Mouse (Mus musculus): Measurements from ENCODE around the gene Cxcr5. TPM values are rescaled to one million over a fixed set of nuclear protein-coding genes. Genes with fewer than 3 reads are reported as not detected.

The Cxcr5 gene
- polyA plus RNA-seq, 1 experiment from 2014 or later: 0.09 TPM

DNA sequence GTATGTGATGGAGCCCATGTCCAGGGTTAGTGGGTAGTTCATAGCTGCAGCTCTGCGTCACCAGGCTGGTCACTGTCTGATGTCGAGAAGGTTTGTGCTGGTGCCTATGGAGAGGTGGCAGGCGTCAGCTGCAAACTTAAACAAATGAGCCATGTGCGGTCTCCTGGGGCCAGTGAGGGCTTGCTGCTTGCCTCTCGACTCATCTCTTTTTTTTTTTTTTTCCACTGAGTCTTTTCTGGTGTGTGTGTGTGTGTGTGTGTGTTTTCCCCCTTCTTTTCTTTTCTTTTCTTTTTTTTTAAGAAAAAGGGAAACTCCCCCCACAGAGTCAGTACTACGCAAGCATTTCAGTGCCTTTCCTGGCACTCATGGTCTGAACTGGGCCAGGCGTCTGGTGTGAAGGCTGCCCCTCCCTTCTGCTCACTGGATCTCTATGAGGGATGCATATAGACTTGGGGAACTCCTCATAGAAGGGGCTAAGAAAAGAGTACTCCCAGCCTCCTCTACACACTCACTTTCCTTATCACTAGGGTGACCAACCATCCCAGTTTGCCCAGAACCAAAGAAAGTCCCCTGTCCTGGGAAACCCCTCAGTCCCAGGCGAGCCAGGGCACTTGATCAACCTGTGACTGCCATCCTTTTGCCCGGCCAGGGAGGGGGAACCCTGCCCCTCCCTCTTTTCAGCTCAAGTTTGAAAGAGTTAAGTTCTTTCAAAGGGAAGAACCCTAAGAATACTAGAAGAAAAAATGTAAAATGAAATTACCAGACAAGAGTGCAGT is 35.2 kb downstream of the Cxcr5 start:
- Histone ChIP-seq H3K9me3 (peaks cover 2% of the 10 kb centered on the region; the same call in 1 of the 2 replicates), H3K27me3 (no peaks in the 10 kb centered on the region), H3K36me3 (no peaks in the 10 kb centered on the region), H3K4me1 (no peaks in the 10 kb centered on the region), H3K27ac (no peak overlapping the region), H3K9ac (no peak overlapping the region), H3K4me3 (no peak overlapping the region), H3K4me2 (replicated peaks) (no peak overlapping the region)
- ATAC-seq (ENCODE audit: low FRiP score, low read depth): no peak
- 60% methylated on average over 9 of the region's 9 CpGs for WGBS

DNA sequence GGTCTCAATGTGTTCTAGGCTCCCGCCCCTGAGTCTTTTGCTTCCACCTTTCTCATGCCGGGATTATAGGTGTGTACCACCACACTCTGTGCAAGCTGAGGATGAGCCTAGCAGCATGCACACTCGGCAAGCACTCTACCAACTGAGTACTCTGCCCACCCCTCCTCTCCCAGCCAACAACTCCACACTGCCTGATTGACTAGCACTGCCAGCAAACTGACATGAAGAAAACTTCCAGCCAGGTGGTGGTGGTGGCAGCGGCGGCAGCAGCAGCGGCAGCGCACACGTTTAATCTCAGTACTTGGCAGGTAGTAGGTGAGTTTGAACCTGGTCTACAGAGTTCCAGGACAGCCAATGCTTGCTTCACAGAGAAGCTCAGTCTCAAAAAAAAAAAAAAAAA is 36.1 kb downstream of the Cxcr5 start:
- Histone ChIP-seq H3K9me3 (no peaks in the 10 kb centered on the region), H3K9ac (no peak overlapping the region), H3K4me1 (no peaks in the 10 kb centered on the region), H3K4me3 (no peak overlapping the region), H3K36me3 (no peaks in the 10 kb centered on the region), H3K27me3 (no peaks in the 10 kb centered on the region), H3K4me2 (replicated peaks) (no peak overlapping the region), H3K27ac (no peak overlapping the region)
- WGBS: 86% methylated on average over 8 of the region's 8 CpGs
- ATAC-seq (ENCODE audit: low FRiP score, low read depth): no peak

DNA sequence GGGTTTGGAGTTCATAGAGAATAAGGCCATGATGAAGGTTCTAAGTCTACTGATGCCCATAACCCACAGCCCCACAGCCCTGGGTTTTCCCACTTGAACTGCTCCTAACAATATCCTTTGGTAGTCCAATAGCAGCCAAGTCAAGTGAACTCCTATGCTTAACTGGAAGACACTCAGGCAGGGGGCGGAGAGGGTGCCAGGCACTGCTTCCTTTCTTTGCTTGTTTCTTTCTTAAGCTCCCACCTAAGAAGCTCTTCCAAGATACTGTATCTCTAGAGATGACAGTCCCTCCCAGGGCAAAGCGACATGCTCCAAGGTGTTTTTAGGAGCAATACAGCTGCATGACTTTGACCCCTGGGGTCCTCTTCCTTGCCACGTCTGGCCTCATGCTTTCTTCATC is 36.7 kb downstream of the Cxcr5 start:
- no peak overlapping the region for H3K27ac ChIP-seq
- WGBS: 75% methylated on average over 3 of the region's 3 CpGs
- H3K9ac ChIP-seq: no peak overlapping the region
- H3K9me3 ChIP-seq: no peaks in the 10 kb centered on the region
- no peak for ATAC-seq (ENCODE audit: low FRiP score, low read depth)
- no peaks in the 10 kb centered on the region for H3K4me1 ChIP-seq
- no peak overlapping the region for H3K4me2 ChIP-seq (replicated peaks)
- H3K36me3 ChIP-seq: no peaks in the 10 kb centered on the region
- H3K27me3 ChIP-seq: no peaks in the 10 kb centered on the region
- H3K4me3 ChIP-seq: no peak overlapping the region

DNA sequence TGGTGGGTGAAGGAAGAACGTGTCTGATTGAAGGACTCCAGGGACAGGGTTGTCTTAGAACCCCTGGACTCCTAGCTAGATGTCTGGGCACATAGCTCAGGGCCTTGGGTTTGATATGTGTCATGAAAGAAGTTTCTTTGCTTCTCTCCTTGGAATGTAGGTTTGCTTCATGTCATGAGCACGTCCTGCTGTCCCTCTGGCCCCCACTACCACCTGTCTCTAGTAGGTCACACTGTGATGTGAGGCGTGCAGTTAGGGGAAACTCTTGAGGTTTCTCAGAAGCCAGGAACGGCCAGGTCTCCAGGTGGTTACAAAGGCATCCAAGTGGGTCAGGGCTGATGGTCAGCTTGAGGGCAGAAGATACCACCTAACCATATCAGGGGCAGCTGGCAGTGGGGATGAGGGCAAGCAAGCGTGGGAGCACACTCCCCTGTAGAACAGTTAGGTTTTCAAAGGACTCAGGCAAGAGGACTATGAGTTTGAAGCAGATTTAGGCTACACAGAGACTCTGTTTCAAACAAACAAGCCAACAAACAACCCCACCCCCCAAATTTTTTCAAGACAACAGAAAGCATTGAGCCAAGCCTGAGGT is 37.3 kb downstream of the Cxcr5 start:
- no peaks in the 10 kb centered on the region for H3K4me1 ChIP-seq
- H3K9ac ChIP-seq: no peak overlapping the region
- no peaks in the 10 kb centered on the region for H3K36me3 ChIP-seq
- H3K4me2 ChIP-seq (replicated peaks): no peak overlapping the region
- no peak overlapping the region for H3K27ac ChIP-seq
- H3K4me3 ChIP-seq: no peak overlapping the region
- WGBS: 75% methylated on average over 5 of the region's 5 CpGs
- H3K27me3 ChIP-seq: no peaks in the 10 kb centered on the region
- H3K9me3 ChIP-seq: no peaks in the 10 kb centered on the region
- no peak for ATAC-seq (ENCODE audit: low FRiP score, low read depth)

DNA sequence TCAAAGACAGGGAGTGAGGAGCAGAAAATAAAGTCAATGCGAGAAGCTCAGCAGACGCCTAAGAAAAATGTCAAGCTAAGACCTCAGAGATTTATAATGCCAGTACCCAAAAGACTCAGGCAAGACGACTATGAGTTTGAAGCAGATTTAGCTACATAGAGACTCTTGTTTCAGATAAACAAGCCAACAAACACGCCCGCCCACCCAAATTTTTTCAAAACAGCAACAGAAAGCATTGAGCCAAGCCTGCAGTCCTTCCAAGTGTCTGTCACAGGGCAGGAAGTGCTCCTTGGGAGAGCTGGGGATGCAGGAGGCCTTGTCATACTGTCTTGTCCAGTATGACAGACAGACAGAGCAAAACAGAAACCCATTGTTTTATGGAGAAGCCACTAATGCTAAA is 38.0 kb downstream of the Cxcr5 start:
- 72% methylated on average over 5 of the region's 5 CpGs for WGBS
- Histone ChIP-seq H3K4me3 (no peak overlapping the region), H3K27me3 (no peaks in the 10 kb centered on the region), H3K36me3 (no peaks in the 10 kb centered on the region), H3K9me3 (no peaks in the 10 kb centered on the region), H3K9ac (no peak overlapping the region), H3K4me2 (replicated peaks) (no peak overlapping the region), H3K4me1 (no peaks in the 10 kb centered on the region), H3K27ac (no peak overlapping the region)
- ATAC-seq (ENCODE audit: low FRiP score, low read depth): no peak

DNA sequence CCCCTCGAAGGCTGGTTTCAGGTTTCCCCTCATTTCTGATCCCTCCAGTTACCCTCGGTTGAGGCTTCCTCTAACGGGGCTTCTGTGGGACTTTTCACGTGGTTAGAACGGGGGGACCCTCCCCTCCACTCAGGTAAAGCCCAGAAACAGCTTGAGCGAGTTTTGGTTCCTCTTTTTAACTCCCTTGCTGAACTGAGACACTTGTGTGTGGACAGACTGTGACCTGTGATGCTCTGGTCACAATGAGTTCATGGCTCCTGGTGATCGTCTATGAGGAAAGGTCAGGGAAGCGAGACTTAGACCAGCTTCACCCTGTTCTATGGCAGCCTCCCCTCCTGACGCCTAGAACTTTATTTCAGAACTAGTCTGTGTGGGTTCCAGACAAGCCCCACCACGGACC is 39.8 kb downstream of the Cxcr5 start:
- WGBS: 77% methylated on average over 10 of the region's 10 CpGs
- no peak overlapping the region for H3K9ac ChIP-seq
- H3K9me3 ChIP-seq: no peaks in the 10 kb centered on the region
- H3K4me1 ChIP-seq: no peaks in the 10 kb centered on the region
- H3K36me3 ChIP-seq: no peaks in the 10 kb centered on the region
- no peaks in the 10 kb centered on the region for H3K27me3 ChIP-seq
- no peak overlapping the region for H3K4me2 ChIP-seq (replicated peaks)
- no peak for ATAC-seq (ENCODE audit: low FRiP score, low read depth)
- H3K27ac ChIP-seq: no peak overlapping the region
- H3K4me3 ChIP-seq: no peak overlapping the region

DNA sequence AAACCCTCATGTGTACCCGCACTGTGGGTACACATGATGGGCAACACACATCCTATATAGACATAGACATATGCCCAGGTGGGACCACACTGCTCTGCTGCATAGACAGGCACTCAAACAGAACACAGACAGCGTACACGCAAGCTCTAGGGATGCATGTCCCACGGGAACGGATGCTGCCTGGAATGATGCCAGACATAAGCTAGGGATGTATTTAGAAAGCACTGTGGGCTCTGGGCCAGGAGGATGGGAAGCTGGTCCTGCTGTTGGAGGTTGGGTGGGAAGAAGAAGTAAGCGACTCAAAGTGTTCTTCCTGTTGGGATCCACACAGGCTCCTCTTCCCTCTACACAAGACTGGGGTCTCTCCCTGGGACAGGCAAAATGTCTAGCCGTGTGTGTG is 43.6 kb downstream of the Cxcr5 start:
- Histone ChIP-seq H3K27ac (no peak overlapping the region), H3K27me3 (no peaks in the 10 kb centered on the region), H3K36me3 (no peaks in the 10 kb centered on the region), H3K4me2 (replicated peaks) (no peak overlapping the region), H3K9me3 (no peaks in the 10 kb centered on the region), H3K4me3 (no peak overlapping the region), H3K9ac (no peak overlapping the region), H3K4me1 (peaks cover 4% of the 10 kb centered on the region; the same call in 1 of the 2 replicates)
- no peak for ATAC-seq (ENCODE audit: low FRiP score, low read depth)
- 75% methylated on average over 7 of the region's 7 CpGs for WGBS

DNA sequence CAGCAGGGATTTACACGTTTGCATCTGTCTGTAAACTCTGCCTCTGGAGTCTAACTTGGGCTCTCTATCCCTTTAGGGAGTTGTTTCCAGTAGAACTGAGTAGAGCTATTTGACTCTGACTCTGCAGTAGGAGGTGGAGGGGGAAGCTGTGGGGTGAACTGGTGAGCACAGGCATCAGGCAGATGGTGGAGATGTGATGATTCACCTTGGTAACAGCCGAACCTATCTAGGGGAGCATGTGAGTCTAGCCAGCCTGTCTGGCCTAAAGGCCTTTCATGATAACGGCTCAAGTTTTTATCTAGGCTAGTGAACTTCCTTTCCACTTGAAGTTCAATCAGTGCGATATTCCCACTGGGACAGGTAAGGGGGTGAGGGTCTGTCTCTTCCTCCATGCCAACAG is 44.3 kb downstream of the Cxcr5 start:
- no peaks in the 10 kb centered on the region for H3K27me3 ChIP-seq
- no peak overlapping the region for H3K4me3 ChIP-seq
- no peak overlapping the region for H3K9ac ChIP-seq
- H3K4me2 ChIP-seq (replicated peaks): no peak overlapping the region
- H3K4me1 ChIP-seq: peaks cover 11% of the 10 kb centered on the region
- H3K9me3 ChIP-seq: no peaks in the 10 kb centered on the region
- ATAC-seq (ENCODE audit: low FRiP score, low read depth): no peak
- no peak overlapping the region for H3K27ac ChIP-seq
- H3K36me3 ChIP-seq: no peaks in the 10 kb centered on the region
- WGBS: 62% methylated on average over 4 of the region's 4 CpGs

DNA sequence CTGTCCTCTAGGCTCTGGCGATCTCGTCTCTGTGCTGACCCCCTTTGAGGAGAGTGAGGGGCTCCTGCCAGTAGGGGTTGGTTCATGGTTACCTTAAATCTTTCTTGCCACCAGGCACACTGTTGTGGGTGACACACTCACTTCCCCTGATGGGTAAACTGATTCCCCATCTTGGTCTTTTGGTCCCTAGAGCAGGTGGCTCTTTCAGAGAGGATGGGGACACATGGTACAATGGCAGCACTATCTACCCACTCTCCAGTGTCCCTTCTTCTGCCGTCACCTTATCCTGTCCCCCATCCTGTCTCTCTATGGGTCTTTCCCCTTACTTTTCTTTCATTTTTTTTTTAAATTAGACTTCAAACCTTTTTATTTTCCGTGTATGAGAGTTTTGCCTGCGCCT is 45.8 kb downstream of the Cxcr5 start:
- 83% methylated on average over 5 of the region's 5 CpGs for WGBS
- Histone ChIP-seq H3K4me1 (peaks cover 24% of the 10 kb centered on the region), H3K4me3 (no peak overlapping the region), H3K36me3 (no peaks in the 10 kb centered on the region), H3K9ac (no peak overlapping the region), H3K27me3 (no peaks in the 10 kb centered on the region), H3K4me2 (replicated peaks) (no peak overlapping the region), H3K27ac (no peak overlapping the region), H3K9me3 (no peaks in the 10 kb centered on the region)
- ATAC-seq (ENCODE audit: low FRiP score, low read depth): no peak

DNA sequence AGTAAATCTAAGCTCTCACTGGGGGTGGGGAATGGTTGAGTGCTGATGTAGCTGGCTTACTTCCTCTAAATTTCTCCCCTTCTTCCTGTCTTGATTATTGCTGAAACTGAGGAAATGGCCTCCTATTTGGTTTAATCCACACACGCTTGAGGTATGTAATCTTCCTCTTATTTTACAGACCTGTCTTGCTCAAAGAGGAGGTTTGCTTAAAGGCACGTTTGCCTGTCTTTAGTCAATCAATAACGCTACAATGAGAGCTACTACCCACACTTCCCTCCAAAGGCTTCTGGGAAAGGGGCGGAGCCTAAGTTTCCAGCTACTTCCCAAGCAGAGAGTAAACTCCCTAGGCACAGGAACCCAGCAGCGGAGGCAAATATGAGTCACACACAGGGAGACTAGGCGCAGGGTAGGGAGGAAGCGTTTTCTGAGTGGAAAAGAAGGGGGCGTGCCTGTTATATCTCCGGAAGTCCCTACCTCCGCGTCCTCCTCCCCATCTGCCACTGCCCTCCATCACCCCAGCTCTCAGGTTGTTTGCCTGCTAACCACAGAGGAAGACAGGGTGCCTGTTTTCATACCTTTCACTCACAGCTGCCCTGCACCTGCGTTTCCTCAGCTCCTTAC is 46.4 kb downstream of the Cxcr5 start:
- H3K9ac ChIP-seq: no peak overlapping the region
- WGBS: 67% methylated on average over 12 of the region's 12 CpGs
- no peak for ATAC-seq (ENCODE audit: low FRiP score, low read depth)

DNA sequence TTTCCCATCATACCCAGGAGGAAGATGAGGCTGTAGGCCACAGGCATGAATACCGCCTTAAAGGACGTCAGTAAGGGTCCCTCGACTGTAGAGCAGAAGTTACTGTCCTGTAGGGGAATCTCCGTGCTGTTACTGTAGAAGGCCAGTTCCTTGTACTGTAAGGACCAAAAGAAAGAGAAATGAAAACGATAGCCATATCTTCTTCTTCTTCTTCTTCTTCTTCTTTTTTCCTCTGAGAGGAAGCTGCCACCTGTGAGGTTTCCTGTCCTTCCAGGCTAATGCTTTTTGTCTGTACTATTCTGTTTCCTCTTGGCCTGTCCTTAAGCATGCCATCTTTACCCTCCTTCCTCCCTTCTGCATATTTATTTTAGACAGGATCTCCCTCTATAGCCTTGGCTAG is 47.5 kb downstream of the Cxcr5 start:
- Histone ChIP-seq H3K4me1 (peaks cover 41% of the 10 kb centered on the region), H3K27me3 (0 out of 2 replicates have a peak, but pooled peaks cover 3% of the 10 kb centered on the region), H3K4me3 (no peak overlapping the region), H3K4me2 (replicated peaks) (no peak overlapping the region), H3K27ac (no peak overlapping the region), H3K36me3 (peaks cover 4% of the 10 kb centered on the region), H3K9ac (no peak overlapping the region), H3K9me3 (no peaks in the 10 kb centered on the region)
- no peak for ATAC-seq (ENCODE audit: low FRiP score, low read depth)
- 86% methylated on average over 5 of the region's 5 CpGs for WGBS

More for the DNA sequence above, 46.4 kb downstream of the Cxcr5 start:
- H3K27me3 ChIP-seq: no peaks in the 10 kb centered on the region
- H3K4me3 ChIP-seq: no peak overlapping the region
- no peaks in the 10 kb centered on the region for H3K36me3 ChIP-seq
- no peak overlapping the region for H3K27ac ChIP-seq
- H3K9me3 ChIP-seq: no peaks in the 10 kb centered on the region
- no peak overlapping the region for H3K4me2 ChIP-seq (replicated peaks)
- peaks cover 31% of the 10 kb centered on the region for H3K4me1 ChIP-seq

DNA sequence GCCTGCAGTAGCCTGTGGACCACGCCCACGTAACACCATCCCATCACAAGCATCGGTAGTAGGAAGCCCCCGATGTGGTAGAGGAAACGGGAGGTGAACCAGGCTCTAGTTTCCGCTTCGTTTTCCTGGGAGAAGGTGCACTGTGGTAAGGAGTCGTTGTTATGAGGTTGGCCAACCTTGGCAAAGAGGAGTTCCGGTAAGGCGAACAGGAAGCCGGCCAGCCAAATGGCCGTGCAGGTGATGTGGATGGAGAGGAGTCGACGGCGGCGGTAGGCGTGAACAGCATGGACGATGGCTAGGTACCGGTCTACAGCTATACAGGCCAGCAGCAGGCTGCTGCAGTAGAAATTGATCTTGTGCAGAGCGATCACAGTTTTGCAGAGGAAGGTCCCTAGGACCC is 48.1 kb downstream of the Cxcr5 start:
- Histone ChIP-seq H3K27me3 (0 out of 2 replicates have a peak, but pooled peaks cover 3% of the 10 kb centered on the region), H3K9me3 (no peaks in the 10 kb centered on the region), H3K9ac (no peak overlapping the region), H3K4me2 (replicated peaks) (no peak overlapping the region), H3K4me3 (no peak overlapping the region), H3K36me3 (peaks cover 10% of the 10 kb centered on the region), H3K4me1 (peaks cover 47% of the 10 kb centered on the region), H3K27ac (no peak overlapping the region)
- no peak for ATAC-seq (ENCODE audit: low FRiP score, low read depth)
- WGBS: 78% methylated on average over 20 of the region's 20 CpGs
